Mouse (Mus musculus) liver, embryonic 13.5 days (tissue): ENCODE measurements around the gene Kirrel. TPM values are rescaled to one million over a fixed set of nuclear protein-coding genes. Genes with fewer than 3 reads are reported as not detected.

Source experiments
- ATAC-seq: fragments of 200-750 bp; cut with Nextera tagmentation; 2 replicates; pipeline ENCODE4 v1.8.0; 2017; ENCODE audit warnings: low read depth, mild to moderate bottlenecking, moderate number of reproducible peaks, moderate library complexity
- DNase-seq: peaks from one replicate; pipeline ENCODE4 v3.0.0; 2022
- H3K27ac ChIP-seq: fragments of 300-500 bp; sonication (generic); 2 replicates; pipeline ENCODE4 v1.5.1; 2015; ENCODE audit warnings: moderate library complexity, mild to moderate bottlenecking, inconsistent platforms
- H3K27me3 ChIP-seq: fragments of 300-500 bp; sonication (generic); 2 replicates; pipeline ENCODE4 v1.6.1; 2015; ENCODE audit warnings: mild to moderate bottlenecking, inconsistent platforms
- H3K36me3 ChIP-seq: fragments of 300-500 bp; sonication (generic); 2 replicates; pipeline ENCODE4 v1.6.1; 2015; ENCODE audit warnings: mild to moderate bottlenecking, inconsistent platforms
- H3K4me1 ChIP-seq: fragments of 300-500 bp; sonication (generic); replicated peaks from 2 replicates; pipeline ENCODE4 v1.6.1; 2015; ENCODE audit warnings: inconsistent platforms
- H3K4me2 ChIP-seq: fragments of 300-500 bp; sonication (generic); 2 replicates; pipeline ENCODE4 v1.6.1; 2015; ENCODE audit warnings: inconsistent platforms, mild to moderate bottlenecking, moderate library complexity
- H3K4me3 ChIP-seq: fragments of 300-500 bp; sonication (generic); replicated peaks from 2 replicates; pipeline ENCODE4 v1.5.1; 2015; ENCODE audit warnings: mild to moderate bottlenecking, inconsistent platforms
- H3K9ac ChIP-seq: fragments of 300-500 bp; sonication (generic); 2 replicates; pipeline ENCODE4 v1.6.1; 2015; ENCODE audit warnings: mild to moderate bottlenecking, inconsistent platforms
- H3K9me3 ChIP-seq: fragments of 300-500 bp; sonication (generic); replicated peaks from 2 replicates; pipeline ENCODE4 v1.6.1; 2016; ENCODE audit warnings: inconsistent platforms
- WGBS: fragments of 180-500 bp; shearing (Covaris S2); methylation state at CpG from one replicate; pipeline ENCODE4 v1.1.7; 2015; ENCODE audit not compliant: insufficient replicate concordance; 5-methylcytosine and 5-hydroxymethylcytosine counted together
- polyA plus RNA-seq: library from polyadenylated mRNA; unstranded; fragments of >200 nt; fragmentation: Nextera tagmentation; extraction: Ambion mirVana; gene quantifications from 2 replicates; pipeline ENCODE4 v1.2.1, GENCODE M21; 2015

Kirrel gene
- polyA plus RNA-seq, 1 experiment from 2014 or later = 1.2 TPM

GRCm38 (mm10) chr3:87165291-87165881, 9.2 kb downstream of the Kirrel start:
- Histone ChIP-seq H3K4me2 (no peak overlapping the region), H3K4me3 (no peak overlapping the region), H3K4me1 (peaks cover 20% of the 10 kb centered on the region), H3K36me3 (no peaks in the 10 kb centered on the region), H3K27ac (0 out of 2 replicates have a peak overlapping the region, but pooled peaks have one; percentile 29), H3K9me3 (no peaks in the 10 kb centered on the region), H3K27me3 (no peaks in the 10 kb centered on the region), H3K9ac (no peak overlapping the region)
- WGBS = 74% methylated on average over 8 of the region's 8 CpGs
- ATAC-seq (no peak), DNase-seq (no peak)

GRCm38 (mm10) chr3:87164099-87164815, 10.3 kb downstream of the Kirrel start:
- Histone ChIP-seq H3K4me3 (no peak overlapping the region), H3K9ac (no peak overlapping the region), H3K27me3 (no peaks in the 10 kb centered on the region), H3K4me2 (no peak overlapping the region), H3K27ac (no peak overlapping the region), H3K9me3 (no peaks in the 10 kb centered on the region), H3K4me1 (peaks cover 9% of the 10 kb centered on the region), H3K36me3 (no peaks in the 10 kb centered on the region)
- ATAC-seq (no peak), DNase-seq (no peak)
- 66% methylated on average over 6 of the region's 6 CpGs for WGBS

GRCm38 (mm10) chr3:87163116-87163515, 11.4 kb downstream of the Kirrel start:
- Histone ChIP-seq H3K4me2 (no peak overlapping the region), H3K27ac (no peak overlapping the region), H3K4me1 (peaks cover 3% of the 10 kb centered on the region; the same call in 1 of the 2 replicates), H3K4me3 (no peak overlapping the region), H3K36me3 (no peaks in the 10 kb centered on the region), H3K9ac (no peak overlapping the region), H3K27me3 (no peaks in the 10 kb centered on the region), H3K9me3 (no peaks in the 10 kb centered on the region)
- ATAC-seq = no peak
- no peak for DNase-seq
- 28% methylated on average over 4 of the region's 4 CpGs for WGBS

- Histone ChIP-seq H3K36me3 (no peaks in the 10 kb centered on the region), H3K4me1 (peaks cover 6% of the 10 kb centered on the region; the same call in 1 of the 2 replicates), H3K27ac (no peak overlapping the region), H3K4me3 (no peak overlapping the region), H3K9me3 (no peaks in the 10 kb centered on the region), H3K4me2 (no peak overlapping the region), H3K27me3 (no peaks in the 10 kb centered on the region), H3K9ac (no peak overlapping the region)
- DNase-seq (no peak), ATAC-seq (no peak)
- 65% methylated on average over 5 of the region's 5 CpGs for WGBS
Observed at GRCm38 (mm10) chr3:87162380-87162779, 12.2 kb downstream of the Kirrel start.

GRCm38 (mm10) chr3:87161601-87162000, 12.9 kb downstream of the Kirrel start:
- Histone ChIP-seq H3K9me3 (no peaks in the 10 kb centered on the region), H3K4me1 (peaks cover 8% of the 10 kb centered on the region; the same call in 1 of the 2 replicates), H3K27ac (no peak overlapping the region), H3K36me3 (no peaks in the 10 kb centered on the region), H3K9ac (no peak overlapping the region), H3K4me3 (no peak overlapping the region), H3K4me2 (no peak overlapping the region), H3K27me3 (no peaks in the 10 kb centered on the region)
- WGBS = 61% methylated on average over 5 of the region's 5 CpGs
- DNase-seq = no peak
- no peak for ATAC-seq

- DNase-seq (no peak), ATAC-seq (no peak)
- Histone ChIP-seq H3K4me2 (no peak overlapping the region), H3K36me3 (no peaks in the 10 kb centered on the region), H3K4me3 (no peak overlapping the region), H3K9ac (no peak overlapping the region), H3K9me3 (no peaks in the 10 kb centered on the region), H3K27ac (no peak overlapping the region), H3K4me1 (peaks cover 8% of the 10 kb centered on the region; the same call in 1 of the 2 replicates), H3K27me3 (no peaks in the 10 kb centered on the region)
- 53% methylated on average over 6 of the region's 6 CpGs for WGBS
Observed at GRCm38 (mm10) chr3:87160819-87161509, 13.6 kb downstream of the Kirrel start.

- Histone ChIP-seq H3K27ac (no peak overlapping the region), H3K9me3 (no peaks in the 10 kb centered on the region), H3K36me3 (no peaks in the 10 kb centered on the region), H3K27me3 (no peaks in the 10 kb centered on the region), H3K4me1 (peaks cover 6% of the 10 kb centered on the region; the same call in 1 of the 2 replicates), H3K4me2 (no peak overlapping the region), H3K4me3 (no peak overlapping the region), H3K9ac (no peak overlapping the region)
- no peak for DNase-seq
- WGBS = 72% methylated on average over 7 of the region's 7 CpGs
- no peak for ATAC-seq
Observed at GRCm38 (mm10) chr3:87159190-87159589, 15.4 kb downstream of the Kirrel start.

GRCm38 (mm10) chr3:87157767-87158291, 16.7 kb downstream of the Kirrel start:
- H3K4me1 ChIP-seq = peaks cover 6% of the 10 kb centered on the region

GRCm38 (mm10) chr3:87157297-87157696, 17.2 kb downstream of the Kirrel start:
- Histone ChIP-seq H3K4me1 (peaks cover 6% of the 10 kb centered on the region), H3K27me3 (no peaks in the 10 kb centered on the region), H3K9me3 (no peaks in the 10 kb centered on the region), H3K36me3 (no peaks in the 10 kb centered on the region), H3K4me2 (no peak overlapping the region), H3K27ac (peak overlapping the region; percentile 47), H3K4me3 (no peak overlapping the region), H3K9ac (no peak overlapping the region)
- no peak for ATAC-seq
- WGBS = 36% methylated on average over 6 of the region's 6 CpGs
- no peak for DNase-seq

More at GRCm38 (mm10) chr3:87157767-87158291, 16.7 kb downstream of the Kirrel start:
- no peaks in the 10 kb centered on the region for H3K36me3 ChIP-seq
- no peaks in the 10 kb centered on the region for H3K9me3 ChIP-seq
- no peak overlapping the region for H3K4me3 ChIP-seq
- peak overlapping the region; percentile 48 for H3K27ac ChIP-seq
- DNase-seq (no peak), ATAC-seq (no peak)
- H3K4me2 ChIP-seq = no peak overlapping the region
- no peaks in the 10 kb centered on the region for H3K27me3 ChIP-seq
- H3K9ac ChIP-seq = no peak overlapping the region
- WGBS = 35% methylated on average over 12 of the region's 12 CpGs

GRCm38 (mm10) chr3:87154398-87155287, 19.9 kb downstream of the Kirrel start:
- 58% methylated on average over 15 of the region's 15 CpGs for WGBS
- Histone ChIP-seq H3K9me3 (no peaks in the 10 kb centered on the region), H3K36me3 (no peaks in the 10 kb centered on the region), H3K27ac (no peak overlapping the region), H3K4me3 (no peak overlapping the region), H3K4me1 (peaks cover 12% of the 10 kb centered on the region), H3K9ac (no peak overlapping the region), H3K4me2 (no peak overlapping the region), H3K27me3 (no peaks in the 10 kb centered on the region)
- ATAC-seq = no peak
- DNase-seq = no peak
